Mouse (Mus musculus) forebrain, postnatal 0 days (tissue): ENCODE measurements around the gene Pkd1. TPM values are rescaled to one million over a fixed set of nuclear protein-coding genes. Genes with fewer than 3 reads are reported as not detected.

Source experiments
- ATAC-seq: fragments of 200-750 bp; cut with Nextera tagmentation; 2 replicates; pipeline ENCODE4 v1.8.0; 2017; ENCODE audit warnings: mild to moderate bottlenecking, moderate library complexity
- DNase-seq: peaks from one replicate; pipeline ENCODE4 v3.0.0-alpha.2; 2015
- H3K27ac ChIP-seq: fragments of 300-500 bp; sonication (generic); 2 replicates; pipeline ENCODE4 v1.5.1; 2014; ENCODE audit warnings: low read depth, mild to moderate bottlenecking, antibody characterized with exemption, low read length, moderate library complexity, mixed read lengths
- H3K27me3 ChIP-seq: fragments of 300-500 bp; sonication (generic); 2 replicates; pipeline ENCODE4 v1.6.1; 2014; ENCODE audit warnings: mild to moderate bottlenecking, low read length, mixed read lengths; ENCODE audit not compliant: insufficient read depth
- H3K36me3 ChIP-seq: fragments of 300-500 bp; sonication (generic); 2 replicates; pipeline ENCODE4 v1.6.1; 2014; ENCODE audit warnings: mild to moderate bottlenecking, moderate library complexity; ENCODE audit not compliant: insufficient read depth
- H3K4me1 ChIP-seq: fragments of 300-500 bp; sonication (generic); 2 replicates; pipeline ENCODE4 v1.6.1; 2014; ENCODE audit warnings: antibody characterized with exemption; ENCODE audit not compliant: insufficient read depth
- H3K4me2 ChIP-seq: fragments of 300-500 bp; sonication (generic); 2 replicates; pipeline ENCODE4 v1.6.1; 2014; ENCODE audit warnings: low read depth, mild to moderate bottlenecking, moderate library complexity
- H3K4me3 ChIP-seq: fragments of 300-500 bp; sonication (generic); 2 replicates; pipeline ENCODE4 v1.5.1; 2014; ENCODE audit warnings: low read depth, low read length, mixed read lengths
- H3K9ac ChIP-seq: fragments of 300-500 bp; sonication (generic); 2 replicates; pipeline ENCODE4 v1.6.1; 2014; ENCODE audit warnings: mild to moderate bottlenecking
- H3K9me3 ChIP-seq: fragments of 300-500 bp; sonication (generic); 2 replicates; pipeline ENCODE4 v1.6.1; 2016; ENCODE audit warnings: low read length
- CTCF ChIP-seq: sonication (generic); IDR thresholded peaks from 2 replicates; pipeline ENCODE4 v1.5.1; 2016; ENCODE audit warnings: antibody characterized with exemption, control low read depth, low read depth
- WGBS: fragments of 180-500 bp; shearing (Covaris S2); extraction: QIAGEN DNeasy Blood & Tissue Kit; methylation state at CpG from one replicate; pipeline ENCODE4 v1.1.7; 2014; 5-methylcytosine and 5-hydroxymethylcytosine counted together
- polyA plus RNA-seq: library from polyadenylated mRNA; unstranded; fragments of >200 nt; fragmentation: Nextera tagmentation; extraction: Ambion mirVana; gene quantifications from 2 replicates; pipeline ENCODE4 v1.2.1, GENCODE M21; 2015
- total RNA-seq: library from RNA; depleted of rRNA; stranded (reverse); fragments of >200 nt; gene quantifications from 2 replicates; pipeline ENCODE4 v1.2.3, GENCODE M21; 2014

Pkd1 gene
- total and polyA plus RNA-seq, 2 experiments from 2014 or later: 8.9 to 58.8 TPM

GRCm38 (mm10) chr17:24603961-24604360 lies 54.3 kb downstream of the Pkd1 start:
- Histone ChIP-seq H3K36me3 (peaks cover 94% of the 10 kb centered on the region), H3K4me3 (no peak overlapping the region), H3K9ac (no peak overlapping the region), H3K27me3 (no peaks in the 10 kb centered on the region), H3K4me1 (no peaks in the 10 kb centered on the region), H3K27ac (no peak overlapping the region), H3K9me3 (no peaks in the 10 kb centered on the region), H3K4me2 (no peak overlapping the region)
- WGBS: 89% methylated on average over 8 of the region's 8 CpGs
- no peak for DNase-seq
- no peak for TF ChIP-seq CTCF
- ATAC-seq: no peak

- ATAC-seq (no peak), DNase-seq (no peak)
- 90% methylated on average over 3 of the region's 3 CpGs for WGBS
- H3K27me3 ChIP-seq: no peaks in the 10 kb centered on the region
- H3K36me3 ChIP-seq: peaks cover 90% of the 10 kb centered on the region
- no peaks in the 10 kb centered on the region for H3K9me3 ChIP-seq
- no peak for TF ChIP-seq CTCF
- no peak overlapping the region for H3K9ac ChIP-seq
- H3K27ac ChIP-seq: no peak overlapping the region
- H3K4me2 ChIP-seq: no peak overlapping the region
- no peak overlapping the region for H3K4me3 ChIP-seq
- no peaks in the 10 kb centered on the region for H3K4me1 ChIP-seq
Measured at GRCm38 (mm10) chr17:24604557-24604956, 54.9 kb downstream of the Pkd1 start.

DNA sequence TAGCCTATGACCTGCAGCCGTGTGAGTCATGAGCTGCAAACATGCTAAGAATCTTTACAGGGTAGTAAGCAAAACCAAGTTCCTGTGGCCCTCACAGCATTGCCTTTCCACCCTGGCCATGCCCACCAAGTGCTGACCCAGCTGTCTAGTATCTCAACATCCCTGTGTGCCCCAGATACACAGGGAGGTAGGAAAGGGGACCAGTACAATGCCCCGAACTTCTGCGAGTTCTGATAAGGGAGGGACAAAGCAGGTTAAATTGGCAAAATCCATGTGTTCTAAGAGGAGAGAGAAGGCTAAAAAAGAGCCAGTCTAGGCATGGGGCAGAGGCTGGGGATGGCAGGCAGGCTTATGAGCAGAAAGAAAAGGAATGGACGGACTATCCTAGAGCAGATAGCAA lies 58.7 kb downstream of the Pkd1 start:
- no peak overlapping the region for H3K9ac ChIP-seq
- no peak overlapping the region for H3K4me2 ChIP-seq
- DNase-seq (no peak), ATAC-seq (no peak)
- H3K36me3 ChIP-seq: peaks cover 69% of the 10 kb centered on the region
- H3K27ac ChIP-seq: no peak overlapping the region
- WGBS: 92% methylated on average over 4 of the region's 4 CpGs
- no peaks in the 10 kb centered on the region for H3K4me1 ChIP-seq
- H3K27me3 ChIP-seq: no peaks in the 10 kb centered on the region
- no peaks in the 10 kb centered on the region for H3K9me3 ChIP-seq
- no peak for TF ChIP-seq CTCF
- no peak overlapping the region for H3K4me3 ChIP-seq

DNA sequence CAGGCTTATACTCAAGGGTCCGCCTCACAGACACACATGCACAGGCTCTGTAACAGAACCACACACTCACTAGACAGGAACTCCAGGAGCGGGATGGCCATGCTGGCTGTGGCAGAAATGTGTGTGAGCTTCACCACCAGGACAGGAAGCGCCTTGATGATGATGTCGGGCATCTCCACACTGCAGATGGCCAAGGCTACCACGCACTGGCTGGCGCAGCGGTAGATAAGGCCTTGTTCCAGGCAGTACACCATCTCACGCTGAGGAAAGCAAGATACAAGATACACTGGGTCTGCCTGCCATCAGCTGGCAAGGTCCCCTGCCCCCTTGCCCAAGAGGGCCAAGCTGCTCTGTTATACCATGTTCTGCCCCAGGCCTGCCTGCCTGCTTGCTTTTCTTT lies 59.2 kb downstream of the Pkd1 start:
- Histone ChIP-seq H3K36me3 (peaks cover 73% of the 10 kb centered on the region), H3K4me2 (no peak overlapping the region), H3K4me3 (no peak overlapping the region), H3K27me3 (no peaks in the 10 kb centered on the region), H3K9me3 (no peaks in the 10 kb centered on the region), H3K9ac (no peak overlapping the region), H3K27ac (no peak overlapping the region), H3K4me1 (no peaks in the 10 kb centered on the region)
- ATAC-seq: no peak
- no peak for DNase-seq
- 98% methylated on average over 8 of the region's 8 CpGs for WGBS
- TF ChIP-seq CTCF: no peak

DNA sequence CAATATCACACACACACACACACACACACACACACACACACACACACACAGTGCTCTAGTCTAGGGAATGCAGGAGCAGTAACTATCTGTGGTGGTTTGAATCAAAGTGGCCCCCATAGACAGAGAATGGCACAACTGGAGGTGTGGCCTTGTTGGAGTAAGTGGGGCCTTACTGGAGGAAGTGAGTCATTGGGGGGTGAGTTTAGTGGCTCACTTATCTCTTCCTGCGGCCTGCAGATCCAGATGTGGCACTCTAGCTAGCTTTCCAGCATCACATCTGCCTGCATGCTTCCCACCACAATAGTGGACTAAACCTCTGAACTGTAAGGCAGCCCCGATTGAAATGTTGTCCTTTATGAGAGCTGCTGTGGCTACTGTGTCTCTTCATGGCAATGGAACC lies 61.1 kb downstream of the Pkd1 start:
- no peaks in the 10 kb centered on the region for H3K4me1 ChIP-seq
- ATAC-seq (no peak), DNase-seq (no peak)
- no peaks in the 10 kb centered on the region for H3K27me3 ChIP-seq
- H3K27ac ChIP-seq: no peak overlapping the region
- 91% methylated on average over 2 of the region's 2 CpGs for WGBS
- no peak overlapping the region for H3K4me2 ChIP-seq
- H3K36me3 ChIP-seq: peaks cover 73% of the 10 kb centered on the region
- H3K9ac ChIP-seq: no peak overlapping the region
- no peaks in the 10 kb centered on the region for H3K9me3 ChIP-seq
- H3K4me3 ChIP-seq: no peak overlapping the region
- TF ChIP-seq CTCF: no peak

DNA sequence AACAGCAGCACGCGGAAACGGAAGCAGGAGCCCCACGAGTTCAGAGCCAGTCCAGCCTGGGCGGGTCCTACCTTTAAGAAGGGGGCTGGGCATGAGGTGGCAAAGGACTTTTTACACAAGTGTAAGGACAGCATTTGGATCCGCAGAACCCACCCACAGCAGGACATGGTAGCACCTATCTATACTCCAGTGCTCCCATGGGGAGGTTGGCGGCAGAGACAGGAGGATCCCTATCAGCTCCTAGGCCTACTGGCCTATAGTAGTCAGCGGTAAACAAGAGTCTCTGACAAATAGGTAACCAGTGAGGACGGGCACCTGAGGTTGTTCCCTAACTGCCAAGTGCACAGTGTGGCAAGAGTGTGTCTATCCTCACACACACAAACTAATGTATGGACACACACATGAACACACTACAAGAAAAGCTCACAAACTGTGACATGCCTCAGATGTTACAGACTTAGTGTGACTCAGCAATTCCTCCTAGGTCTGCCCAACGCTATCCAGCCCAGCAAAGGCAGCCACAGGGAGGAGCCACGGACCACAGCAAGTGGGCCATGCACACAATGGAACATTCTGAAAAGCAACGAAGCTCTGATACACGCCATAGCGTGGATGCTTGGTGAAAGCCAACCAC lies 68.0 kb downstream of the Pkd1 start:
- Histone ChIP-seq H3K4me2 (no peak overlapping the region), H3K27ac (no peak overlapping the region), H3K36me3 (peaks cover 93% of the 10 kb centered on the region), H3K4me1 (no peaks in the 10 kb centered on the region), H3K9me3 (no peaks in the 10 kb centered on the region), H3K4me3 (no peak overlapping the region), H3K27me3 (no peaks in the 10 kb centered on the region), H3K9ac (no peak overlapping the region)
- DNase-seq (no peak), ATAC-seq (no peak)
- WGBS: 87% methylated on average over 14 of the region's 14 CpGs
- TF ChIP-seq CTCF: no peak

- Histone ChIP-seq H3K9ac (no peak overlapping the region), H3K4me2 (no peak overlapping the region), H3K4me1 (no peaks in the 10 kb centered on the region), H3K27me3 (no peaks in the 10 kb centered on the region), H3K4me3 (no peak overlapping the region), H3K27ac (no peak overlapping the region), H3K36me3 (peaks cover 98% of the 10 kb centered on the region), H3K9me3 (no peaks in the 10 kb centered on the region)
- ATAC-seq: no peak
- TF ChIP-seq CTCF: no peak
- DNase-seq: no peak
- 94% methylated on average over 8 of the region's 8 CpGs for WGBS
Measured at GRCm38 (mm10) chr17:24625472-24625871, 75.8 kb downstream of the Pkd1 start.
